Mouse (Mus musculus) olfactory bulb, adult 2 months (tissue): ENCODE data around the gene Zfp536.

ENCODE experiments used
- CTCF ChIP-seq: fragments of 200-500 bp; IDR thresholded peaks from 2 replicates; pipeline ENCODE4 v1.5.1; 2012; ENCODE audit warnings: low read depth, mild to moderate bottlenecking, low read length, moderate library complexity; ENCODE audit not compliant: insufficient read depth
- POLR2A ChIP-seq: fragments of 200-500 bp; IDR thresholded peaks from 2 replicates; pipeline ENCODE4 v1.6.1; 2012; ENCODE audit warnings: mild to moderate bottlenecking, low read depth, low read length, moderate library complexity; ENCODE audit not compliant: insufficient read depth

DNA sequence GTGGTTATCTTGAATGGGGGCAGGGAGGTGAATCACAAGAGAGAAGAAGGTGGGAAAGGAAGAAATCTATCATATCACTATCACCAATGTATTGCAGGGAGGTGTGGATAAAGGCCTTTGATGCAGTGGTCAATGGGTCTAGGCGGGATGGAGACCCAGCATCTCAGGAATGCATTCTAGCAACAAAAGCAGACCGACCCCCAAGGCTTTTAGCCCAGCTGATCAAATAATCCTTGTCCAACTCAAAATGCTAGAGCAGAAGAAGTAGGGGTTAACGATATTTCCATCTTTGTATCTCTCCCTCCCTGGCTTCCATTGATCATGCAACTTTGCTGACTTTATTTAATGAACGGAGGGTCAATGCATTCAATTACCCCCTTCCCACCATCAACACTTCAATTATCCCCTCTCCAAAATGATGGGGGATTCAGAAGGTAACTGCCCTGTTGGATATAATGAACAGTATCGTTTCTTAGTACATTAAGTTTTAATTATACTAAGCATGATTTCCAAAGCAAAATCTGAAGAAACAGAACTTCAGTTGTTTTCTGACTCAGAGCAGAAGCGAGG, 209.5 kb downstream of the Zfp536 start:
- TF ChIP-seq CTCF = no peak
- TF ChIP-seq POLR2A = no peak
